Mouse (Mus musculus) embryonic facial prominence, embryonic 14.5 days (tissue): ENCODE data around the gene Slx1b. TPM values are rescaled to one million over a fixed set of nuclear protein-coding genes. Genes with fewer than 3 reads are reported as not detected.

ENCODE experiments used
- ATAC-seq: fragments of 200-750 bp; cut with Nextera tagmentation; 2 replicates; pipeline ENCODE4 v1.8.0; 2017; ENCODE audit warnings: low read depth, moderate number of reproducible peaks, moderate TSS enrichment
- DNase-seq: peaks from one replicate; pipeline ENCODE4 v3.0.0-alpha.2; 2015; ENCODE audit warnings: low spot score
- H3K27ac ChIP-seq: fragments of 300-500 bp; sonication (generic); replicated peaks from 2 replicates; pipeline ENCODE4 v1.5.1; 2014; ENCODE audit warnings: low read depth, mild to moderate bottlenecking, low read length, moderate library complexity
- H3K27me3 ChIP-seq: fragments of 300-500 bp; sonication (generic); replicated peaks from 2 replicates; pipeline ENCODE4 v1.6.1; 2014; ENCODE audit warnings: low read length; ENCODE audit not compliant: control insufficient read depth, insufficient read depth
- H3K36me3 ChIP-seq: fragments of 300-500 bp; sonication (generic); 2 replicates; pipeline ENCODE4 v1.6.1; 2014; ENCODE audit warnings: low read length, mixed read lengths; ENCODE audit not compliant: control insufficient read depth, insufficient read depth
- H3K4me1 ChIP-seq: fragments of 300-500 bp; sonication (generic); 2 replicates; pipeline ENCODE4 v1.6.1; 2014; ENCODE audit warnings: antibody characterized with exemption, low read length; ENCODE audit not compliant: control insufficient read depth, insufficient read depth
- H3K4me2 ChIP-seq: fragments of 300-500 bp; sonication (generic); 2 replicates; pipeline ENCODE4 v1.6.1; 2014; ENCODE audit warnings: low read depth, mild to moderate bottlenecking, low read length, moderate library complexity, mixed read lengths
- H3K4me3 ChIP-seq: fragments of 300-500 bp; sonication (generic); 2 replicates; pipeline ENCODE4 v1.5.1; 2014; ENCODE audit warnings: low read depth, mild to moderate bottlenecking, low read length
- H3K9ac ChIP-seq: fragments of 300-500 bp; sonication (generic); 2 replicates; pipeline ENCODE4 v1.6.1; 2014; ENCODE audit warnings: low read depth, mild to moderate bottlenecking, low read length, moderate library complexity, mixed read lengths
- H3K9me3 ChIP-seq: fragments of 300-500 bp; sonication (generic); 2 replicates; pipeline ENCODE4 v1.6.1; 2016; ENCODE audit warnings: low read length; ENCODE audit not compliant: control insufficient read depth
- WGBS: fragments of 180-500 bp; shearing (Covaris S2); extraction: QIAGEN DNeasy Blood & Tissue Kit; methylation state at CpG from one replicate; pipeline ENCODE4 v1.1.7; 2014; 5-methylcytosine and 5-hydroxymethylcytosine counted together
- polyA plus RNA-seq: library from polyadenylated mRNA; unstranded; fragments of >200 nt; fragmentation: Nextera tagmentation; extraction: Ambion mirVana; gene quantifications from 2 replicates; pipeline ENCODE4 v1.2.1, GENCODE M21; 2014

The Slx1b gene
- polyA plus RNA-seq, 1 experiment from 2014 or later: 5.3 TPM

DNA sequence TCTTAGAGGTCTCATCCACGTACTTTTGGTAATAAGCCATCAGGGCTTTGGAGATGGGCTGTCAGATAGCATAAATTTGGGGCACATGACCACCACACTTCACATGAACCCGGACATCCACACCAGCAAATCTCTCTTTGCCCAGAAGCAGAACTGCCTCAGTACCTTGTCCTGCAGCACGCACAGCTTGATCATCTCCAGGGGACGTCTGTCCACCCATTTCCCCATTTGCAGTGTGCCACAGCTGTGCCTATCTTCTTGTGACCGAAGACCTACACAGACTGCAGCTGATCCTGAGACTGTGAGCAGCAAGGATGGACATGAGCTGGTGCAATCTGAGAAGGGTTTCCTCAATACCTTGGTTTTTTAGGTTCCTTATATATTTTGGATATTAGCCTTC is 30.1 kb upstream of the Slx1b start:
- Histone ChIP-seq H3K4me2 (no peak overlapping the region), H3K4me3 (no peak overlapping the region), H3K9me3 (no peaks in the 10 kb centered on the region), H3K4me1 (no peaks in the 10 kb centered on the region), H3K27me3 (no peaks in the 10 kb centered on the region), H3K36me3 (no peaks in the 10 kb centered on the region), H3K27ac (no peak overlapping the region), H3K9ac (no peak overlapping the region)
- 78% methylated on average over 5 of the region's 5 CpGs for WGBS
- ATAC-seq (no peak), DNase-seq (no peak)

DNA sequence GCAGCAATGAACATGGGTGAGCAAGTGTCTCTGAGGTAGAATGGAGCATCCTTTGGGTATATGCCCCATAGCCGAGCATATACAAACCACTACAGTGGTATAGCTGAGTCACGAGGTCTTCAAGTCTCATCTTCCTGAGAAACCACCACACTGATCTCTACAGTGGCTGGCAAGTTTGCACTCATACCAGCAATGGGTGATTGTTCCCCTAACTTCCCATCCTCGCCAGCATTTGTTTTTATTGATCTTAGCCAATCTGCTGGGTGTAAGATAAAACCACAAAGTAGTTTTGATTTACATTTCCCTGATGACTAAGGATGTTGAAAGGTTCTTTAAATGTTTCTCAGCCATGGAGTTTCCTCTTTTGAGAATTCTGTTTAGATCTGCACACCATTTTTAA is 29.5 kb upstream of the Slx1b start:
- ATAC-seq: no peak
- Histone ChIP-seq H3K4me3 (no peak overlapping the region), H3K27ac (no peak overlapping the region), H3K36me3 (no peaks in the 10 kb centered on the region), H3K9ac (no peak overlapping the region), H3K9me3 (no peaks in the 10 kb centered on the region), H3K4me2 (no peak overlapping the region), H3K27me3 (no peaks in the 10 kb centered on the region), H3K4me1 (no peaks in the 10 kb centered on the region)
- WGBS: 69% methylated on average over 3 of the region's 3 CpGs
- DNase-seq: no peak

DNA sequence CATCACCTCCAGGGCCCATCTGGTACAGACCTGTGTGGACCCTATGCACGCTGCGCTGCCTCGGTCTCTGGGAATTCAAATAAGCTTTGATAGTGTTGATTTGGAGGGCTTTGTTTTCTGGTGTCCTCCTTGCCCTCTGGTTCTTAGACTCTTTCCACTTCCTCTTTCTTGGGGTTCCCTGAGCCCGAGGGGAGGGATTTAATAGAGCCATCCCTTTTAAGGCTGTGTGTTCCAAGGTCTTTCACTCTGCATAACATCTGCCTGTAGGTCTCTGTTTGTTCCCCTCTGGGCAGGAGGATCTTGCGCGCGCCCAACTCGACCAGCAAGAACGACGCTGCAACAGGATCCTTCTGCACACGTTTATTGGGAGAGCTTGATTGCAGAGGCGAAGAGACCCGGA is 26.1 kb upstream of the Slx1b start:
- H3K4me1 ChIP-seq: no peaks in the 10 kb centered on the region
- H3K4me3 ChIP-seq: no peak overlapping the region
- H3K9ac ChIP-seq: no peak overlapping the region
- no peak for DNase-seq
- H3K27ac ChIP-seq: no peak overlapping the region
- no peak for ATAC-seq
- WGBS: 82% methylated on average over 12 of the region's 13 CpGs
- H3K9me3 ChIP-seq: no peaks in the 10 kb centered on the region
- H3K36me3 ChIP-seq: no peaks in the 10 kb centered on the region
- H3K4me2 ChIP-seq: no peak overlapping the region
- no peaks in the 10 kb centered on the region for H3K27me3 ChIP-seq

DNA sequence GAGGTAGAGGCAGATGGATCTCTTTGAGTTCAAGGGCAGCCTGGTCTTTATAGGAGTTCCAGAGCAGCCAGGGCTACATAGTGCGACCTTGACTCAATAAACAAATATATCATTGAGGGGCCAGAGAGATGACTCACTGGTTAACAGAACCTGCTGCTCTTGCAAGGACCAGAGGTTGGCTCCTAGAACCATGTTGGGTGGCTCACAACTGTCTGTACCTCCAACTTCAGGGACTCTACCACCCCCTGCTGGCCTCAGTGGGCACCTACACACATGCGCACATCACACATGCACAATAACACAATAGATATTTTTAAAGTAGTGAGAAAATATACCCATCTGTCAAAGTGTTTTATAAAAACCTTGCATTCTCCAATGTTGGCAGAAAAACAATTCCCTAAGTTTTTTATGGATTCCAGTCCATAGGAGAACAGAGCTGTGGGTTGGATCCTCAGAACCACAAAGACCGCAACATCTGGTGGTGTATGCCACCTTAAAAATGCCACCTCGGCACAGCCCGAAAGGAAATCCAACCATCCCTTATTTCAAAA is 23.3 kb upstream of the Slx1b start:
- WGBS: 94% methylated on average over 5 of the region's 5 CpGs
- Histone ChIP-seq H3K27me3 (no peaks in the 10 kb centered on the region), H3K4me1 (no peaks in the 10 kb centered on the region), H3K9me3 (no peaks in the 10 kb centered on the region), H3K4me2 (no peak overlapping the region), H3K36me3 (no peaks in the 10 kb centered on the region), H3K27ac (no peak overlapping the region), H3K4me3 (no peak overlapping the region), H3K9ac (no peak overlapping the region)
- DNase-seq (no peak), ATAC-seq (no peak)

DNA sequence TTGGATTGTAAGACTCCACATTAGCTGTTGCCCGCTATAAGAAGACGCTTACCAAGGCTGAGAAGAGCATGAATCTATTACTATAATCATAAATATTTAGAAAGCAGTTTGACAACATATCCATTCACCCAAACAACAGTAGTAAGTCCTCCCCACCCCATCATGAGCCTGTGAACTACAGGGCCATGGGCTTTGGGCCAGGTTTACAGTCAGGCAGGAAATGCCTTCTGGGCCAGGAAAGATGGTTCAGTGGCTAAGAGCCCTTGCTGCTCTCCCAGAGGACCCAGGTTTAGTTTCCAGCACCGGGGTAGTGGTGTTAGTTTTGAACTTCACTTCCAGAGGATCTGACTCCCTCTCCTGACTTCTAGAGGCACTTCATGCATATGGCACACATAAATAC is 22.0 kb upstream of the Slx1b start:
- Histone ChIP-seq H3K27me3 (no peaks in the 10 kb centered on the region), H3K4me3 (no peak overlapping the region), H3K9ac (no peak overlapping the region), H3K36me3 (no peaks in the 10 kb centered on the region), H3K9me3 (no peaks in the 10 kb centered on the region), H3K4me1 (no peaks in the 10 kb centered on the region), H3K4me2 (no peak overlapping the region), H3K27ac (no peak overlapping the region)
- 80% methylated on average over 3 of the region's 3 CpGs for WGBS
- DNase-seq: no peak
- no peak for ATAC-seq

DNA sequence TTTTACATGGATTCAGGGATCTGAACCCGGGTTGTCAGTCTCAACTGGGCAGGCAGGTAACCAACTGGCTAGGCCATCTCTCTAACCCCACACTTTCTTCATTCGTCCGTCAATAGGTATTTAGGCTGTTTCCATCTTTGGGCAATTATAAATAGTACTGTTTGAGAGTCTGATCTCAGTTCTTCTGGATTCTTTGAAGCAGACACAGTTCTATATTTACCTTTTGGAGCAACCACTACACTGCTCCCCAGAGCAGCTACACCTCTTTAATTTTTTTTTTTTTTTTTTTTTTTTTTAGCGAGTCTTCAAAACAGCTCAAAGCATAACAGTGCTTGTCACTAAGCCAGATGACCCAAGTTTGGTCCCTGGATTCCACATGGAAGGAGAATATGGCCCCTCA is 20.1 kb upstream of the Slx1b start:
- Histone ChIP-seq H3K4me1 (no peaks in the 10 kb centered on the region), H3K4me2 (no peak overlapping the region), H3K27ac (no peak overlapping the region), H3K36me3 (no peaks in the 10 kb centered on the region), H3K4me3 (no peak overlapping the region), H3K27me3 (no peaks in the 10 kb centered on the region), H3K9me3 (no peaks in the 10 kb centered on the region), H3K9ac (no peak overlapping the region)
- DNase-seq: no peak
- no peak for ATAC-seq
- whole genome bisulfite sequencing: 78% methylated on average over 4 of the region's 4 CpGs

DNA sequence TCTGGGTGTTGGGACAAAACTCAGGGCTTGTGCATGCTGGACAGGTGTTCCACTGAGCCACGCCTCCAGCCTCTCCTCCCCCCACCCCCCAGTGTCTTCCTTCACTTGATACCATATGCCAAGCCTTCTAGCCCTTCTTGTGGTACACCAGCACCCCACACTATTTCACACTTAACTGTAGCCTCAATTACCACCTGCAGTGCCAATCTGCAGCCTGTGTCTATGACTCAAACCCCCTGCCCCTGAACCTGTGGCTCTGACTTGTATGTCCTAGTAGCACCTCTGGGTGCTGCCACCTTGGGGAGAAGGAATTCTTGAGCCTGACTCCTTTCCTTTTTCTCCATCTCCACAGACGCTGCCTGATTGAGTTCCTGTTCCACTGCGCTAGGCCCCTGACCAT is 16.3 kb upstream of the Slx1b start:
- Histone ChIP-seq H3K4me1 (no peaks in the 10 kb centered on the region), H3K27ac (no peak overlapping the region), H3K9ac (no peak overlapping the region), H3K4me3 (no peak overlapping the region), H3K9me3 (0 out of 2 replicates have a peak, but pooled peaks cover 5% of the 10 kb centered on the region), H3K27me3 (no peaks in the 10 kb centered on the region), H3K4me2 (no peak overlapping the region), H3K36me3 (no peaks in the 10 kb centered on the region)
- DNase-seq: no peak
- 64% methylated on average over 3 of the region's 3 CpGs for WGBS
- no peak for ATAC-seq

DNA sequence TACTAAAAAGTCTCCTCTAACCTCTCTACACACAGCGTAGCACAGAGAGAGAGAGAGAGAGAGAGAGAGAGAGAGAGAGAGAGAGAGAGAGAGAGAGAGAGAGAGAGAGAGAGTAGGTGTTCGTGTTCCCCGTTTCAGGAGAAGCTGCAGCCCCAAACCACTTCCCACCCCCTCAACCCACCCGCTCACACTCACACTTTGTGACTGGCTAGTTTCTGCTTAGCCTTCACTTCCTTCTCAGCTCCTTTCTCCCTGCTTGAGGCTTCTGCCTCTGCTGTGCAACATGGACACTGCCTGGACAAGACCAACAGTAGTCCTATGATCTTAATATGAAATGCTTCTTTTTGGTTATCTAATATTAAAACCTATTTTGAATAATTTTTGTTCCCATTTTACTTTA is 14.7 kb upstream of the Slx1b start:
- no peak overlapping the region for H3K4me3 ChIP-seq
- no peak for ATAC-seq
- no peak overlapping the region for H3K27ac ChIP-seq
- H3K4me2 ChIP-seq: no peak overlapping the region
- 77% methylated on average over 4 of the region's 4 CpGs for WGBS
- no peak overlapping the region for H3K9ac ChIP-seq
- H3K36me3 ChIP-seq: no peaks in the 10 kb centered on the region
- H3K27me3 ChIP-seq: 0 out of 2 replicates have a peak, but pooled peaks cover 7% of the 10 kb centered on the region
- H3K4me1 ChIP-seq: no peaks in the 10 kb centered on the region
- DNase-seq: no peak
- H3K9me3 ChIP-seq: 0 out of 2 replicates have a peak, but pooled peaks cover 5% of the 10 kb centered on the region

DNA sequence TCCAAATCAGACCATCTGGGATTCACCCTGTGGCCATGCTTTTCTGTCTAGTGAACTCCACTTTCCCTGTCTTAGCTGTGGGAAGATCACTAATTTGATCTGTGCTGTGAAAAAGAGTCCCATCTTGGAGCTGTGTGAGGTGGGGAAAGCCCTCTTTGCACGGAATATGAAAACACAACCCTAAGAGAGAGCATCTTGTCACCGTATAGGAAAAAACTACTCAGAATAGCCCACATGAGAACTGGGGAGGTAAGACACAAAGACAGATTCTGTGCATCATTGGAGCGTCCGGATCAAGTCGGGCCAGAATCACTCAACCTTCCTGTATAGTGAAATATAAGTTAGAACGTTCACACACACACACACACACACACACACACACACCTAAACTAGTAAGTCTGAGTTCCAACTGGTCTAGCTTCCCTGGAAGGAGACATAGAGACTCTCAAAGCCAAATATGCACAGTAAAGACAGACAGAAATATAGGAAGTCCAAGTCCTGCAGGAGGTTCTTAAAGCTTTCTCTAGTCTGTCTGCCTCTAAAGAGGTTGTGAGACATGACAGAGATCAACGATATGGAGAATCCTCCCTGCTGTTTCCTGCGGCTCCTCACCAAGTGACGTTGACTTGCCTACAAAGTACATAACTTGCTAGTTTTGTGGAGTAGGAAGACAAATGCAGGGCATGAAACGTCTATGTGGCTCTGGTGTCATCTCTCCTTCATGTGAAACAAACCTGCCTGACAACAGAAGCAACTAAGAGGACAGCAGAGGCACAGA is 12.8 kb upstream of the Slx1b start:
- Histone ChIP-seq H3K9me3 (0 out of 2 replicates have a peak, but pooled peaks cover 5% of the 10 kb centered on the region), H3K4me3 (no peak overlapping the region), H3K36me3 (no peaks in the 10 kb centered on the region), H3K9ac (no peak overlapping the region), H3K4me2 (no peak overlapping the region), H3K4me1 (peaks cover 13% of the 10 kb centered on the region), H3K27ac (no peak overlapping the region), H3K27me3 (peaks cover 17% of the 10 kb centered on the region; the same call in 1 of the 2 replicates)
- DNase-seq: no peak
- WGBS: 83% methylated on average over 10 of the region's 10 CpGs
- no peak for ATAC-seq
